Mouse (Mus musculus): ENCODE measurements at regions not wholly inside any gene's neighbourhood (a gene's known extent, or its start where the extent isn't known, plus 50 kb on each side); places are given as distances from the start of the nearest gene placed in this dataset.

DNA sequence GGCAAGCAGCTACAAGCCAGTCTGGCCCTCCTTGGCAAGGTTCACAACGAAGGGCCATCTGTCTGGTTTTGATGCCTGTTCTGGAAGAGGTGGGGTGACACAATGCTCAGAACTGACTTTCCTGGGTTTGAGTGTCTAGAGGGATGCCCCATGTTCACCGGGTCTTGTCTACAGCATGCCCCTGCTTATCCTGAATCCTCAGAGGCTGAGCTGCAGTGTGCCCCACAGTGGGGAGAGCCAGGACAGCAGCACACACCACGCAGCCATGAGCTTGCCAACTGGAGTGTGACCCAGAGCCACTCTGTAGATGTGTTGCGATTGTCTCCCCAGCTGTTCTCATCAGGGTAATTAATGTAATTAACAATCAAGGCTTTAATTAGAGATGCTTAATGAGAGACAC is 66.1 kb upstream of the Sox11 start:
- Histone ChIP-seq H3K27ac (replicated peaks; ENCODE audit: low read depth, low read length) (no peak overlapping the region), H3K4me1 (ENCODE audit: control insufficient read depth, insufficient read depth, low read length) (0 out of 2 replicates have a peak, but pooled peaks cover 4% of the 10 kb centered on the region), H3K9me3 (ENCODE audit: control insufficient read depth, low read length) (no peaks in the 10 kb centered on the region), H3K4me3 (ENCODE audit: low read depth, low read length) (no peak overlapping the region), H3K27me3 (replicated peaks; ENCODE audit: control insufficient read depth, insufficient read depth, low read length) (no peaks in the 10 kb centered on the region), H3K36me3 (ENCODE audit: control insufficient read depth, insufficient read depth, low read length) (no peaks in the 10 kb centered on the region), H3K4me2 (ENCODE audit: low read depth, low read length) (no peak overlapping the region), H3K9ac (ENCODE audit: low read depth, low read length) (no peak overlapping the region)
- 74% methylated on average over 4 of the region's 4 CpGs for WGBS
- no peak for DNase-seq (ENCODE audit: low spot score)
- ATAC-seq (ENCODE audit: low read depth): no peak

DNA sequence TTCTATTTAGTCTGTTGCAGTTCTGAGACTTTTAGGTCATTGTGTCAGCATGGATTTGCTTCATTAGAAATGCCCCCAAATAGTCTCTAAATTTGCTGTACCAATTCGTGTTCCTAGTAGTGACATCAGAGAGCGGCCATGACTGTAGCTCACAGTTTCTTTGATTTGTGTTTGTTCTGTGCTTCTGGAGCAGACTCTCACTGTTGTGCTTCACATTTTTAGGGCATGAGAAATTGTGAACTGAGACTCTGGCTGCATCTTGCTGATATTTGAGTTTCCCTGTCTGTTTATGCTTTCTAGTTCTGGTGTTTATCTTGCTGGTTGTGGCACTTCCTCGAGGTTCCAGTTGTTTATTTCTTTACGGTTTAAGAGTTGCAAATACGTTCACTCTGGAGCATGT is 57.0 kb upstream of the Sox11 start:
- H3K27me3 ChIP-seq (replicated peaks; ENCODE audit: control insufficient read depth, insufficient read depth, low read length): no peaks in the 10 kb centered on the region
- no peaks in the 10 kb centered on the region for H3K4me1 ChIP-seq (ENCODE audit: control insufficient read depth, insufficient read depth, low read length)
- no peak overlapping the region for H3K4me3 ChIP-seq (ENCODE audit: low read depth, low read length)
- H3K36me3 ChIP-seq (ENCODE audit: control insufficient read depth, insufficient read depth, low read length): no peaks in the 10 kb centered on the region
- no peak overlapping the region for H3K9ac ChIP-seq (ENCODE audit: low read depth, low read length)
- no peaks in the 10 kb centered on the region for H3K9me3 ChIP-seq (ENCODE audit: control insufficient read depth, low read length)
- 68% methylated on average over 5 of the region's 5 CpGs for WGBS
- no peak overlapping the region for H3K27ac ChIP-seq (replicated peaks; ENCODE audit: low read depth, low read length)
- ATAC-seq (ENCODE audit: low read depth) (no peak), DNase-seq (ENCODE audit: low spot score) (no peak)
- no peak overlapping the region for H3K4me2 ChIP-seq (ENCODE audit: low read depth, low read length)
